Mouse (Mus musculus) olfactory bulb, adult 2 months (tissue): ENCODE results near the gene Grtp1.

ENCODE experiments used
- CTCF ChIP-seq: fragments of 200-500 bp; IDR thresholded peaks from 2 replicates; pipeline ENCODE4 v1.5.1; 2012; ENCODE audit warnings: low read depth, mild to moderate bottlenecking, low read length, moderate library complexity; ENCODE audit not compliant: insufficient read depth
- POLR2A ChIP-seq: fragments of 200-500 bp; IDR thresholded peaks from 2 replicates; pipeline ENCODE4 v1.6.1; 2012; ENCODE audit warnings: mild to moderate bottlenecking, low read depth, low read length, moderate library complexity; ENCODE audit not compliant: insufficient read depth

DNA sequence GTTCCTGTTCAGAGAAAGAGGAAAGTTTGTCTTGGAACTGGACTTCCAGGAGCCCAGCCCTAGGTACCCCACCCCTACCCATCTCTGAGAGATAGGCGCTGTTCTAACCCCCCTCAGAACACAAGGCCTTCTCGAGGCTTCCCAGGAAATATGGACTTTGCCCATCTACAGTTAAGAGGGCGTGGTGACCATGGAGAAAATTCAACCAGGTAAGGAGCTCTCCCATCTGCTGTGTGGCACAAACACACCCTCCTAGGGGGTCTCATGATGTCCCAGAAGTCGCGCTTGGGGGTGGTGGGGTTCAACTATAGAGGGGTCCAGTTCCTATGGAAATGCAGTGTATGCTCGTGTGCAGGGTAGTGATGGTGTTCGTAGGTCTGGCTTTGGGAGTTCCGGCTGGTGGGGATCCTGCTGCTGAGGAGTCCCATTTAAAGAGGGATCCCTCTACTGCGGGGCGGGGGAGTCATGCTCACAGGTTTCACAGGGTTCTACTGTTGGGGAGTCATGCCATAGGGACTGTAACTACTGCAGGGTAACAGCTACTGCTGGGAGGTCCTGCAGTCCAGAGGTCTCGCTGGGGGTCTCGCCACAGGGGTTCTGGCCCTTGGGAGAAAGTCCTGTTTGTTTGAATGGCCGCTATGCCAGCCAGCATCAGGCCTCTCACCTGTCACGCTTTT is 897 bp downstream of the Grtp1 start:
- TF ChIP-seq CTCF: no peak
- no peak for TF ChIP-seq POLR2A
